Mouse (Mus musculus) heart, adult 9 months (tissue): ENCODE measurements at regions not wholly inside any gene's neighbourhood (a gene's known extent, or its start where the extent isn't known, plus 50 kb on each side); places are given as distances from the start of the nearest gene placed in this dataset.
"Not testable (repeated sequence)": the region's sequence is repeated elsewhere in the genome, so short reads cannot be mapped to it uniquely, and the experiment has no call there.

Experiments
- DNase-seq, 2 experiments: peaks; one replicate each; pipeline ENCODE4 v3.0.0; 2022; ENCODE audit warnings: low spot score in 2 of 2

- DNase-seq: no peak
Observed at GRCm38 (mm10) chr13:35601560-35602135, 58.0 kb upstream of the Cdyl start.

DNA sequence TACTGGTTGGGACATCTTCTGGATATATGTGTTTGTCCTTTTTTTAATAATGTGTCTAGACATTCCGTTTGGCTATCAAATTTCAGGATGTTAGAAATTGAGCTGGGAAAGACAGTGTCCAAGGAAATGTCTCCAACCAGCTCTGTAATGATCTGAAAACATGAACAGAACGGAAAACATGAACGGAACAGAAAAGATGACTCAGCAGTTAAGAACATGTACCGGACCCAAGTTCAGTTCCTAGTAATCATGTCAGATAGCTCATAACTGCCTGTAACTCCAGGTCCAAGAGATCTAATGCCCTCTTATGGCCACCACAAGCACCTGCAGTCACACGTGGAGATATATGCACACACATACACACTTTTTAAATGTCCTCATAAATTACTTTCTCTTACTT, 56.6 kb upstream of the Cdyl start:
- no peak for DNase-seq

- DNase-seq: peak; percentile 58 to 71
Observed at GRCm38 (mm10) chr13:35604061-35604460, 55.6 kb upstream of the Cdyl start.

- DNase-seq: no peak
Observed at GRCm38 (mm10) chr13:35604765-35605164, 54.9 kb upstream of the Cdyl start.

DNA sequence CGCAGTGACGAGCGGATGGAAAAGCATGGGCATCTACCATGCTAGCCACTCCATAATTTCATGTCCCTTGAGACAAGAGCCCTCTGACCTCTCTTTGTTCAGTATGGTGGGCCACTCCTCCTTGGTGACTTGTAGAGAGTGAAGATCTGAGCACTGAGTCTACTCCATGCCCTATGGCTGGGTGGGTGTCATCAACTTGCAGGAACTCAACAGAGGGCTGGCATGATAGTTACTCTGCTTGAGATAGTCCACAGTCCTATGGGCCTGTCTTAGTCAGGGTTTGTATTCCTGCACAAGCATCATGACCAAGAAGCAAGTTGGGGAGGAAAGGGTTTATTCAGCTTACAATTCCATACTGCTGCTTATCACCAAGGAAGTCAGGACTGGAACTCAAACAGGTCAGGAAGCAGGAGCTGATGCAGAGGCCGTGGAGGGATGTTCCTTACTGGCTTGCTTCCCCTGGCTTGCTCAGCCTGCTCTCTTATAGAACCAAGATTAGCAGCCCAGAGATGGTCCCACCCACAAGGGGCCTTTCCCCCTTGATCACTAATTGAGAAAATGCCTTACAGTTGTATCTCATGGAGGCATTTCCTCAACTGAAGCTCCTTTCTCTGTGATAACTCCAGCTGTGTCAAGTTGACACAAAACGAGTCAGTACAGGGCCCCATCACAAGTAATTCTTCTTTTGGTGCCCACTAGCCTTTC, 52.6 kb upstream of the Cdyl start:
- DNase-seq: not testable (repeated sequence)

- no peak for DNase-seq
Observed at GRCm38 (mm10) chr13:35607710-35608109, 51.9 kb upstream of the Cdyl start.
